Mouse (Mus musculus): ENCODE measurements around the gene Iqsec2. TPM values are rescaled to one million over a fixed set of nuclear protein-coding genes. Genes with fewer than 3 reads are reported as not detected.

Iqsec2 gene
- polyA plus RNA-seq, 1 experiment from 2014 or later = 3.9 TPM

Other genes starting within 250 kb of the Iqsec2 start
- 188 and 189 TPM in 2 replicates for gene Hsd17b10, start 142.4 kb upstream of the Iqsec2 start, polyA plus RNA-seq (2015; fragmentation: Nextera tagmentation; extraction: Ambion mirVana)
- 1.5 and 2.1 TPM in 2 replicates for gene Ribc1, start 128.0 kb upstream of the Iqsec2 start, polyA plus RNA-seq (2015; fragmentation: Nextera tagmentation; extraction: Ambion mirVana)
- gene Smc1a, start 127.8 kb upstream of the Iqsec2 start, polyA plus RNA-seq (2015; fragmentation: Nextera tagmentation; extraction: Ambion mirVana) = 97.2 and 100 TPM in 2 replicates
- 38.2 and 41.0 TPM in 2 replicates for gene Kdm5c, start 88.8 kb downstream of the Iqsec2 start, polyA plus RNA-seq (2015; fragmentation: Nextera tagmentation; extraction: Ambion mirVana)
- 11.4 and 15.1 TPM in 2 replicates for gene Kantr, start 183.2 kb downstream of the Iqsec2 start, polyA plus RNA-seq (2015; fragmentation: Nextera tagmentation; extraction: Ambion mirVana)
- 31.9 and 34.7 TPM in 2 replicates for gene Tspyl2, start 198.2 kb downstream of the Iqsec2 start, polyA plus RNA-seq (2015; fragmentation: Nextera tagmentation; extraction: Ambion mirVana)
- gene Gpr173, start 224.4 kb downstream of the Iqsec2 start, polyA plus RNA-seq (2015; fragmentation: Nextera tagmentation; extraction: Ambion mirVana) = 2.3 and 4.3 TPM in 2 replicates

Data from limb, embryonic 15.5 days (tissue).